Mouse (Mus musculus) ES-Bruce4 (cell line): ENCODE measurements around the gene Zfp423.

Source experiments
- CTCF ChIP-seq: IDR thresholded peaks from one replicate; pipeline ENCODE4 v1.8.1; 2011; ENCODE audit warnings: low read depth, low read length
- EP300 ChIP-seq: IDR thresholded peaks from 2 replicates; pipeline ENCODE4 v1.6.1; 2011; ENCODE audit warnings: low read depth, low read length; ENCODE audit not compliant: insufficient read depth
- POLR2A ChIP-seq: IDR thresholded peaks from one replicate; pipeline ENCODE4 v1.8.1; 2011; ENCODE audit warnings: low read length; ENCODE audit not compliant: insufficient read depth

DNA sequence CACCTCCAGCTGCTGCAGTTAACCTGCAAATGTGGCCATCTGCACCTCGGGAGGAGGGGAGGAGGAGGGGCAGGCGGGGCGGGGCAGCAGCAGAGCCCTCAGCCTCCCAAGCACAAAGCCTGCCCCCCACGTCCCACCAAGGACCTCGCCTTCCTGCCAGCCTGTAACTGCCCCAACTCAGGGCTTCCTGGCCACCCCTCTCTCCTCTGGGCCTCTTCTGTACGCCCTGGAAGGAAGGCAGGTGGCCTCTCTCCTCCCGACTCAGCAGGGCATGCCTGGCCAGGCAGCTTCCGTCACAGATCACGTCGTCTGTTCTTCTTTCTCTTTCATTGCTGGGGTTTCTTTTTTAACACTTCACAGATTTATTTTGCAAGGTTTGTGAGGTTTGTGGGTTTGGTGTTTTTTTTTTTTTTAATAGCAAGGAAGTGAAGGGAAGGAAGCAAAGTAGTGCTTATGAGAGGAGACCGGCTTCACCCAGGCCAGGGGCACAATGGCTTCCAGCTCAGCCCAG, 251.2 kb downstream of the Zfp423 start:
- TF ChIP-seq EP300 (no peak), CTCF (no peak), POLR2A (no peak)
